In genomic region chr9:48495548-48495932, GRCm38 (mm10) we compare ENCODE assay signal across 8 mouse cellular contexts. TPM values are rescaled to one million over a fixed set of nuclear protein-coding genes. Genes with fewer than 3 reads are reported as not detected.
A peak's percentile ranks its signal among the peaks of the same experiment; 100 is the strongest.
DNase-seq lines count a peak whose midpoint lies in the region; ATAC-seq and TF ChIP-seq lines count a peak whose summit lies in the region.

No protein-coding gene starts in this region.

- H3K27me3 ChIP-seq in thymus, adult 2 months (ENCODE audit: control insufficient read depth, insufficient read depth, low read length), result no peaks in the 10 kb centered on the region
- H3K27me3 ChIP-seq in limb, embryonic 11.5 days (ENCODE audit: control insufficient read depth, insufficient read depth, low read length), result no peaks in the 10 kb centered on the region
- H3K27me3 ChIP-seq in neural tube, embryonic 13.5 days, result peaks cover 3% of the 10 kb centered on the region; the same call in 1 of the 2 replicates

- 0 out of 2 replicates have a peak, but pooled peaks have one; percentile 9 for TF ChIP-seq CTCF in thymus, adult 2 months (IDR thresholded peaks at IDR 0.05; ENCODE audit: borderline replicate concordance, control insufficient read depth, extremely low read depth, insufficient read depth, low read length, poor library complexity)

- H3K36me3 ChIP-seq in thymus, adult 2 months (ENCODE audit: control insufficient read depth, insufficient read depth, low read length), result peaks cover 28% of the 10 kb centered on the region
- H3K36me3 ChIP-seq in limb, embryonic 11.5 days (ENCODE audit: control insufficient read depth, insufficient read depth, low read length), result peaks cover 11% of the 10 kb centered on the region
- peaks cover 31% of the 10 kb centered on the region for H3K36me3 ChIP-seq in neural tube, embryonic 13.5 days

- peak overlapping the region; percentile 83 for H3K4me2 ChIP-seq in limb, embryonic 11.5 days (ENCODE audit: low read depth, severe bottlenecking)
- peak overlapping the region; percentile 78 for H3K4me2 ChIP-seq in neural tube, embryonic 13.5 days

- H3K27ac ChIP-seq in thymus, adult 2 months (ENCODE audit: control insufficient read depth, insufficient read depth, low read length), result peak overlapping the region; percentile 30
- H3K27ac ChIP-seq in limb, embryonic 11.5 days (replicated peaks; ENCODE audit: low read depth, low read length), result peak overlapping the region; percentile 55; the same call in 1 of the 2 replicates
- peak overlapping the region; percentile 96 for H3K27ac ChIP-seq in neural tube, embryonic 13.5 days (replicated peaks)

- no peak for DNase-seq in cerebellum, adult 9-10 months
- DNase-seq in thymus, adult 2 months, result no peak
- no peak for DNase-seq in thymus, postnatal 36 days
- DNase-seq in limb, embryonic 11.5 days (ENCODE audit: low spot score), result no peak
- DNase-seq in layer of hippocampus, adult 11-12 months (ENCODE audit: low spot score), result no peak
- DNase-seq in kidney, adult 8-10 months, result no peak

- 11% methylated on average over 34 of the region's 34 CpGs for WGBS in thymus, adult 2 months
- 2% methylated on average over 34 of the region's 34 CpGs for WGBS in limb, embryonic 11.5 days
- WGBS in neural tube, embryonic 13.5 days, result 5% methylated on average over 34 of the region's 34 CpGs

- peak; percentile 68 for ATAC-seq in cerebellum, adult (ENCODE audit: insufficient number of reproducible peaks, low FRiP score, low TSS enrichment)
- ATAC-seq in limb, embryonic 11.5 days (ENCODE audit: insufficient number of reproducible peaks, low FRiP score, low TSS enrichment, low read depth), result no peak; the same call in 1 of the 2 replicates
- peak; percentile 81 for ATAC-seq in neural tube, embryonic 13.5 days (ENCODE audit: low read depth)

- peak overlapping the region; percentile 76 for H3K4me3 ChIP-seq in thymus, adult 2 months (ENCODE audit: control insufficient read depth, insufficient read depth, low read length)
- H3K4me3 ChIP-seq in limb, embryonic 11.5 days (ENCODE audit: low read depth, low read length), result peak overlapping the region; percentile 78
- peak overlapping the region; percentile 82 for H3K4me3 ChIP-seq in neural tube, embryonic 13.5 days

- H3K4me1 ChIP-seq in thymus, adult 2 months (replicated peaks; ENCODE audit: control insufficient read depth, insufficient read depth, low read length), result peaks cover 9% of the 10 kb centered on the region
- H3K4me1 ChIP-seq in limb, embryonic 11.5 days (ENCODE audit: control insufficient read depth, insufficient read depth, low read length), result no peaks in the 10 kb centered on the region
- peaks cover 21% of the 10 kb centered on the region for H3K4me1 ChIP-seq in neural tube, embryonic 13.5 days (replicated peaks)

- TF ChIP-seq POLR2A in thymus, adult 2 months (IDR thresholded peaks at IDR 0.05; ENCODE audit: control insufficient read depth, extremely low read depth, insufficient read depth, low read length, poor library complexity), result no peak

- peak overlapping the region; percentile 94 for H3K9ac ChIP-seq in limb, embryonic 11.5 days (ENCODE audit: low read length)
- peak overlapping the region; percentile 91 for H3K9ac ChIP-seq in neural tube, embryonic 13.5 days

- H3K9me3 ChIP-seq in limb, embryonic 11.5 days (ENCODE audit: control insufficient read depth, low read length), result no peaks in the 10 kb centered on the region
- H3K9me3 ChIP-seq in neural tube, embryonic 13.5 days, result no peaks in the 10 kb centered on the region

RNA-seq across cellular contexts. Expression of gene Gm5617, which starts 0.3 kb away (rescaled TPM):
- 44.7 and 60.3 TPM in 2 replicates for polyA plus RNA-seq in thymus, adult 2 months (2012; rRNA removed)
- 31.8 and 32.1 TPM in 2 replicates for polyA plus RNA-seq in limb, embryonic 11.5 days (2014; fragmentation: Nextera tagmentation; extraction: Ambion mirVana)
- 22.9 and 27.7 TPM in 2 replicates for polyA plus RNA-seq in neural tube, embryonic 13.5 days (2015; fragmentation: Nextera tagmentation; extraction: Ambion mirVana)

RNA-seq across cellular contexts. Expression of gene Rbm7, which starts 0.4 kb away (rescaled TPM):
- polyA plus RNA-seq in thymus, adult 2 months (2012; rRNA removed), result 30.9 and 37.2 TPM in 2 replicates
- polyA plus RNA-seq in limb, embryonic 11.5 days (2014; fragmentation: Nextera tagmentation; extraction: Ambion mirVana), result 124 and 126 TPM in 2 replicates
- 90.4 and 101 TPM in 2 replicates for polyA plus RNA-seq in neural tube, embryonic 13.5 days (2015; fragmentation: Nextera tagmentation; extraction: Ambion mirVana)

RNA-seq across cellular contexts. Expression of gene Rexo2, which starts 15.1 kb away (rescaled TPM):
- polyA plus RNA-seq in thymus, adult 2 months (2012; rRNA removed), result 48.4 and 51.0 TPM in 2 replicates
- polyA plus RNA-seq in limb, embryonic 11.5 days (2014; fragmentation: Nextera tagmentation; extraction: Ambion mirVana), result 75.8 and 76.5 TPM in 2 replicates
- polyA plus RNA-seq in neural tube, embryonic 13.5 days (2015; fragmentation: Nextera tagmentation; extraction: Ambion mirVana), result 113 and 120 TPM in 2 replicates

Comparison
In these comparisons a context has a peak if more than half of its experiments do, and no peak if none do; other contexts are left out.
1. H3K27ac ChIP-seq: peak in every context shown above with its lines; median percentile 96 in neural tube, embryonic 13.5 days; 55 in limb, embryonic 11.5 days; 30 in thymus, adult 2 months.